Mouse (Mus musculus): Measurements from ENCODE around the gene Ppp1r3f.

Gene Ppp1r3f

GRCm38 (mm10) chrX:7553474-7553873 is 20.6 kb downstream of the Ppp1r3f start:
- DNase-seq (ENCODE audit: low spot score) = no peak

GRCm38 (mm10) chrX:7524961-7525360 is 49.1 kb downstream of the Ppp1r3f start:
- no peak for DNase-seq (ENCODE audit: low spot score)

Data from spleen, adult 12 weeks (tissue).